Mouse (Mus musculus) heart, embryonic 15.5 days (tissue): ENCODE data around the gene Dtd1. TPM values are rescaled to one million over a fixed set of nuclear protein-coding genes. Genes with fewer than 3 reads are reported as not detected.

ENCODE experiments used
- ATAC-seq: fragments of 200-750 bp; cut with Nextera tagmentation; replicated peaks from 2 replicates; pipeline ENCODE4 v1.8.0; 2017; ENCODE audit warnings: low read depth, moderate TSS enrichment; ENCODE audit not compliant: insufficient number of reproducible peaks, insufficient read depth, low FRiP score
- H3K27ac ChIP-seq: fragments of 300-500 bp; sonication (generic); 2 replicates; pipeline ENCODE4 v1.5.1; 2015; ENCODE audit warnings: mild to moderate bottlenecking, inconsistent platforms
- H3K27me3 ChIP-seq: fragments of 300-500 bp; sonication (generic); 2 replicates; pipeline ENCODE4 v1.6.1; 2015; ENCODE audit warnings: inconsistent platforms
- H3K36me3 ChIP-seq: fragments of 300-500 bp; sonication (generic); 2 replicates; pipeline ENCODE4 v1.6.1; 2015; ENCODE audit warnings: mild to moderate bottlenecking, inconsistent platforms
- H3K4me1 ChIP-seq: fragments of 300-500 bp; sonication (generic); replicated peaks from 2 replicates; pipeline ENCODE4 v1.6.1; 2015; ENCODE audit warnings: inconsistent platforms
- H3K4me2 ChIP-seq: fragments of 300-500 bp; sonication (generic); 2 replicates; pipeline ENCODE4 v1.6.1; 2015; ENCODE audit warnings: inconsistent platforms, mild to moderate bottlenecking, moderate library complexity
- H3K4me3 ChIP-seq: fragments of 300-500 bp; sonication (generic); 2 replicates; pipeline ENCODE4 v1.5.1; 2015; ENCODE audit warnings: mild to moderate bottlenecking, inconsistent platforms
- H3K9ac ChIP-seq: fragments of 300-500 bp; sonication (generic); 2 replicates; pipeline ENCODE4 v1.6.1; 2015; ENCODE audit warnings: mild to moderate bottlenecking, inconsistent platforms
- H3K9me3 ChIP-seq: fragments of 300-500 bp; sonication (generic); replicated peaks from 2 replicates; pipeline ENCODE4 v1.6.1; 2016; ENCODE audit warnings: inconsistent platforms
- WGBS: fragments of 180-500 bp; shearing (Covaris S2); methylation state at CpG from one replicate; pipeline ENCODE4 v1.1.7; 2015; ENCODE audit warnings: mixed read lengths; 5-methylcytosine and 5-hydroxymethylcytosine counted together
- polyA plus RNA-seq: library from polyadenylated mRNA; unstranded; fragments of >200 nt; fragmentation: Nextera tagmentation; extraction: Ambion mirVana; gene quantifications from 2 replicates; pipeline ENCODE4 v1.2.1, GENCODE M21; 2015

The Dtd1 gene
- polyA plus RNA-seq, 1 experiment from 2014 or later, result 26.7 TPM

GRCm38 (mm10) chr2:144770452-144770941 is 170.8 kb downstream of the Dtd1 start:
- Histone ChIP-seq H3K9me3 (no peaks in the 10 kb centered on the region), H3K4me1 (peaks cover 8% of the 10 kb centered on the region; the same call in 1 of the 2 replicates), H3K9ac (no peak overlapping the region), H3K27me3 (no peaks in the 10 kb centered on the region), H3K27ac (no peak overlapping the region), H3K4me2 (no peak overlapping the region), H3K4me3 (no peak overlapping the region), H3K36me3 (no peaks in the 10 kb centered on the region)
- WGBS, result 84% methylated on average over 7 of the region's 7 CpGs
- ATAC-seq, result no peak

GRCm38 (mm10) chr2:144771841-144772240 is 172.1 kb downstream of the Dtd1 start:
- no peak overlapping the region for H3K4me3 ChIP-seq
- no peak overlapping the region for H3K27ac ChIP-seq
- no peaks in the 10 kb centered on the region for H3K36me3 ChIP-seq
- peaks cover 8% of the 10 kb centered on the region; the same call in 1 of the 2 replicates for H3K4me1 ChIP-seq
- H3K4me2 ChIP-seq, result no peak overlapping the region
- ATAC-seq, result no peak
- H3K27me3 ChIP-seq, result no peaks in the 10 kb centered on the region
- 84% methylated on average over 4 of the region's 4 CpGs for WGBS
- no peaks in the 10 kb centered on the region for H3K9me3 ChIP-seq
- H3K9ac ChIP-seq, result no peak overlapping the region

GRCm38 (mm10) chr2:144774636-144775160 is 175.0 kb downstream of the Dtd1 start:
- no peaks in the 10 kb centered on the region for H3K27me3 ChIP-seq
- H3K36me3 ChIP-seq, result no peaks in the 10 kb centered on the region
- WGBS, result 50% methylated on average over 8 of the region's 8 CpGs
- H3K9ac ChIP-seq, result no peak overlapping the region
- H3K4me2 ChIP-seq, result no peak overlapping the region
- H3K9me3 ChIP-seq, result no peaks in the 10 kb centered on the region
- no peak for ATAC-seq
- H3K4me3 ChIP-seq, result no peak overlapping the region
- H3K27ac ChIP-seq, result no peak overlapping the region
- H3K4me1 ChIP-seq, result peaks cover 1% of the 10 kb centered on the region; the same call in 1 of the 2 replicates

DNA sequence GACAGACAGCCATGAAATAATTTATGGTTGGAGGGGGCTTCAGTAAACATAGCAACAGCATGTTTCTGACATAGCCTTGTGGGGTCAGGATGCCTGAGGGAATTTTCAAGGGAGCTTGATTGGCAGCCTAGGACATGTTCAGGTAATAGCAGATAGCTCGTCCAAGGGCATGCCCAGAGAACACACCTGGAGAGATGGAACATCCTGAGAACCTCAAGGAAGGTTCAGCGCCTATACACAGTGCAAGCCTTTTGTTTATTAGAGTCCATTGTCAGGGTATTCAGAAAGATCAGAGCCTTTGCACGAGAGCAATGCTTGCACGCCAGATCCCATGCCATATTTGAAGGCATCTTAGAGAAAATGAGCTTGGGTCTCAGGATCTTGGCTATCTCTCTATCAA is 175.9 kb downstream of the Dtd1 start:
- WGBS, result 87% methylated on average over 4 of the region's 4 CpGs
- Histone ChIP-seq H3K27ac (no peak overlapping the region), H3K9me3 (no peaks in the 10 kb centered on the region), H3K36me3 (no peaks in the 10 kb centered on the region), H3K4me3 (no peak overlapping the region), H3K27me3 (no peaks in the 10 kb centered on the region), H3K4me2 (no peak overlapping the region), H3K4me1 (no peaks in the 10 kb centered on the region), H3K9ac (no peak overlapping the region)
- no peak for ATAC-seq

- H3K27me3 ChIP-seq, result no peaks in the 10 kb centered on the region
- no peaks in the 10 kb centered on the region for H3K4me1 ChIP-seq
- H3K4me3 ChIP-seq, result no peak overlapping the region
- no peak for ATAC-seq
- no peak overlapping the region for H3K27ac ChIP-seq
- 88% methylated on average over 7 of the region's 7 CpGs for WGBS
- H3K36me3 ChIP-seq, result no peaks in the 10 kb centered on the region
- no peaks in the 10 kb centered on the region for H3K9me3 ChIP-seq
- H3K4me2 ChIP-seq, result no peak overlapping the region
- H3K9ac ChIP-seq, result no peak overlapping the region
These were observed 179.6 kb downstream of the Dtd1 start for GRCm38 (mm10) chr2:144779263-144779662.

DNA sequence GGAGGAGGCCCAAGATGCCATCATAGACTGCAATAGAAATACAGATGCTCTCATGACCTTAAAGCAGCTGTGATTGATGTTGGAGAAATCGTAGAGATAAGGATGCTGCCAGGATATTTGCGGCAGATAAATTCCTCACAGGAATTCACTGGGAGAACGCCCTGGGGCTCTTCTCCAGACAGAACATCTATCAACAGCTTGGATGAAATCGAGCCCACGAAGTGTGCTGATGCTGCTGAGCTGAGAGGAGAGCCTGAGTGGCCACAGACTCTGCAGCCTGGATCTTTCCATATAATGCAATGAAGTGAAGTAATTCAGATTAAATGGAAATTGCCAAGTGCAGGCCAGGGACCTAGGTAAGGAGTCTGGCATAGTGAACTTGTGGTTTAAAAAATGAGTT is 181.0 kb downstream of the Dtd1 start:
- Histone ChIP-seq H3K9ac (no peak overlapping the region), H3K4me3 (no peak overlapping the region), H3K27ac (no peak overlapping the region), H3K27me3 (no peaks in the 10 kb centered on the region), H3K36me3 (no peaks in the 10 kb centered on the region), H3K9me3 (no peaks in the 10 kb centered on the region), H3K4me2 (no peak overlapping the region), H3K4me1 (no peaks in the 10 kb centered on the region)
- 17% methylated on average over 5 of the region's 5 CpGs for WGBS
- ATAC-seq, result no peak

- Histone ChIP-seq H3K27ac (no peak overlapping the region), H3K36me3 (no peaks in the 10 kb centered on the region), H3K4me2 (no peak overlapping the region), H3K9ac (no peak overlapping the region), H3K9me3 (no peaks in the 10 kb centered on the region), H3K4me1 (no peaks in the 10 kb centered on the region), H3K4me3 (no peak overlapping the region), H3K27me3 (no peaks in the 10 kb centered on the region)
- ATAC-seq, result no peak
- 57% methylated on average over 3 of the region's 3 CpGs for WGBS
These were observed 182.2 kb downstream of the Dtd1 start for GRCm38 (mm10) chr2:144781871-144782270.

- H3K4me1 ChIP-seq, result no peaks in the 10 kb centered on the region
- 62% methylated on average over 4 of the region's 4 CpGs for WGBS
- no peaks in the 10 kb centered on the region for H3K9me3 ChIP-seq
- H3K9ac ChIP-seq, result no peak overlapping the region
- H3K27me3 ChIP-seq, result no peaks in the 10 kb centered on the region
- H3K36me3 ChIP-seq, result no peaks in the 10 kb centered on the region
- H3K27ac ChIP-seq, result no peak overlapping the region
- no peak overlapping the region for H3K4me2 ChIP-seq
- H3K4me3 ChIP-seq, result no peak overlapping the region
- no peak for ATAC-seq
These were observed 182.8 kb downstream of the Dtd1 start for GRCm38 (mm10) chr2:144782481-144782880.

DNA sequence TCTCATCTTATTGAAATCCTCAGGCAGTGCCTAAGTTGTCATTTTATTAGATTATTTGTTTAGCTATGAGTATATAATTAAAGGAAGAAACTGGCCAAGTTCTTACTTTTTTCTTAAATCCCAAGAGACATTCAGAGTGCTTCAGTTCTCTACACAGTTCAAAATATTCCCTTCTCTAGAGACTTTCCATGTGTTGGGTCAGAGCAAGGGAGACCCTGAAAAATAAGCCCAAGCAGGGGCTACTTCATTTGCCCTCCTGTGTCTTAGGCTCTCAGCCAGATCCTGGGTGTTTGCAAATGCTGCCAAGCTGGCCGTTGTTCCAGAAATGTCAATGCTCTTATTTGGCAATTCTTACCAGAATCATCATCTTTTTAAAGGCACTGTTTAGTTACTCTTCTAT is 183.5 kb downstream of the Dtd1 start:
- ATAC-seq, result no peak
- H3K9me3 ChIP-seq, result no peaks in the 10 kb centered on the region
- no peak overlapping the region for H3K4me3 ChIP-seq
- H3K4me2 ChIP-seq, result no peak overlapping the region
- no peaks in the 10 kb centered on the region for H3K27me3 ChIP-seq
- no peaks in the 10 kb centered on the region for H3K4me1 ChIP-seq
- no peaks in the 10 kb centered on the region for H3K36me3 ChIP-seq
- WGBS, result 65% methylated on average over 1 of the region's 1 CpGs
- H3K9ac ChIP-seq, result no peak overlapping the region
- no peak overlapping the region for H3K27ac ChIP-seq

DNA sequence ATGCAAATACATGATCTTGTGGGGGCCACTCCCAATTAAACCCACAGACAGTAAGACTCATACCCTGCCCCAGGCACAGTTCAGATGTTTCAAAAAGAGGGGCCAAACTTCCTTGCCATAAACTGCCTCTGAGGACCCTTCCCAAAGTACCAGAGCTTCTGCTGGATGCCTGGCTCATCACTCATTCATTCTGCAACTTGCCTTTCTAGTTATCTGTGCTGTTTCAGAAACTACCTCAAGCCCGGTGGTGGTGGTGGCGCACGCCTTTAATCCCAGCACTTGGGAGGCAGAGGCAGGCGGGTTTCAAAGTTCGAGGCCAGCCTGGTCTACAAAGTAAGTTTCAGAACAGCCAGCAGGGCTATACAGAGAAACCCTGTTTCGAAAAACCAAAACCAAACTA is 184.1 kb downstream of the Dtd1 start:
- Histone ChIP-seq H3K27ac (no peak overlapping the region), H3K4me2 (no peak overlapping the region), H3K4me3 (no peak overlapping the region), H3K9ac (no peak overlapping the region), H3K27me3 (no peaks in the 10 kb centered on the region), H3K36me3 (no peaks in the 10 kb centered on the region), H3K9me3 (no peaks in the 10 kb centered on the region), H3K4me1 (no peaks in the 10 kb centered on the region)
- no peak for ATAC-seq
- WGBS, result 88% methylated on average over 6 of the region's 6 CpGs

DNA sequence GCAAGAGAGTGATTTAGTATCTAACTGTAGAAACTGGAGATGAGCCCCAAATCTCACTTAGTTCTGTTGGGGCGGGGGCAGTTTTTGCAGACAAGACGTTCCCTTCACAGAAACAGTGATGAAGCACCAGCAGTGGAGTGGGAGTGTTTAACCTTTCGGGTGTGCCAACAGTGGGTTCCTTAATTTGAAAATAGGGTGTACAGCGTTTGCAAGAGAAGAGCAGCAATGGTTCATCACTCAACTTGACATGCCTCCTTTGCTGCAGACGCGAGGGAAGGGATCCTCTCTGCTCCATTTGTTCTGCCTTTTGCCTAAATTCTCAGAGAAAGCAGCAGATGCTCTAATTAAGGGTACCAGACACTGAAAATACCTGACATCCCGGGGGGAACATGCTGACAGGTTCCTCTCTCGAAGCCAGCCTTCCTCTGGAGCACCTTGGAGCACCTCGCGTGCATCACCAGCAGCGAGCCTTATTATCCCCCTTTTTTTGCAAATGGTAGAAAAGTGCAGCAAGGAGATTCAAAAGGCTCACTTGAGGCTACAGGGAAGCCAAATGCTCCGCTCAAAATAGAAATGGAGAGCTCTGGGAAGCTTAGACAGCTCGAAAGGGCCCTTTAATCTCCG is 192.1 kb downstream of the Dtd1 start:
- Histone ChIP-seq H3K9me3 (no peaks in the 10 kb centered on the region), H3K4me3 (no peak overlapping the region), H3K4me2 (no peak overlapping the region), H3K27me3 (no peaks in the 10 kb centered on the region), H3K36me3 (no peaks in the 10 kb centered on the region), H3K27ac (no peak overlapping the region), H3K4me1 (no peaks in the 10 kb centered on the region), H3K9ac (no peak overlapping the region)
- ATAC-seq, result no peak
- WGBS, result 66% methylated on average over 14 of the region's 14 CpGs

DNA sequence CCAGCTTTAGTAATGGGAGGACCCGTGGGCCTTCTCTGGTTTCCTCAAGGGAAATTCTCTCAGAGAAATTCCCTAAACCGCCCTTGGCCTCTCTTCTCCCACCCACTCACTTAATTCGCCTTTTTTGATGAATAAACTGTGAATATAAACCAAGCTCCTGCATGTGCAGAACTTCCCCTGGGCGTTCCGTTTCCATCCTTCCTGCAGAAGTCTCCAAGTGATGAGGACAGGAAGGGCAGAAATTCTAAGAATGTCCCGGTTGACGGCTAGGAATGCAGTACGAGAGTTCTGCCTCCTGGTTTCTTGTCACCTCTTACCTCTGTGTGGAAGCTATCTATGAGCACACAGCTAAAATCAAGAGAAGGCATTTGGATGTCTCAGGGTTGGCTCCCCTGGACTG is 197.8 kb downstream of the Dtd1 start:
- peaks cover 5% of the 10 kb centered on the region for H3K4me1 ChIP-seq
- H3K4me2 ChIP-seq, result no peak overlapping the region
- no peak overlapping the region for H3K4me3 ChIP-seq
- H3K36me3 ChIP-seq, result no peaks in the 10 kb centered on the region
- H3K27me3 ChIP-seq, result no peaks in the 10 kb centered on the region
- no peak for ATAC-seq
- no peak overlapping the region for H3K9ac ChIP-seq
- 34% methylated on average over 8 of the region's 8 CpGs for WGBS
- H3K27ac ChIP-seq, result no peak overlapping the region
- no peaks in the 10 kb centered on the region for H3K9me3 ChIP-seq
